Mouse (Mus musculus) kidney, postnatal 36 days (tissue): ENCODE measurements around the gene Gm7929.
A peak's percentile ranks its signal among the peaks of the same experiment; 100 is the strongest.
"Not testable (repeated sequence)": the region's sequence is repeated elsewhere in the genome, so short reads cannot be mapped to it uniquely, and the experiment has no call there.

ENCODE experiments used
- DNase-seq, 2 experiments: peaks; one replicate each; pipeline ENCODE4 v3.0.0; 2021 to 2022; ENCODE audit warnings: mixed read lengths in 2 of 2

The Gm7929 gene

GRCm38 (mm10) chr14:41750514-41750913, at the start of gene Gm7929:
Gene Gm7929, minus strand, starts transcription at chr14:41750614.
- not testable (repeated sequence) for DNase-seq

DNA sequence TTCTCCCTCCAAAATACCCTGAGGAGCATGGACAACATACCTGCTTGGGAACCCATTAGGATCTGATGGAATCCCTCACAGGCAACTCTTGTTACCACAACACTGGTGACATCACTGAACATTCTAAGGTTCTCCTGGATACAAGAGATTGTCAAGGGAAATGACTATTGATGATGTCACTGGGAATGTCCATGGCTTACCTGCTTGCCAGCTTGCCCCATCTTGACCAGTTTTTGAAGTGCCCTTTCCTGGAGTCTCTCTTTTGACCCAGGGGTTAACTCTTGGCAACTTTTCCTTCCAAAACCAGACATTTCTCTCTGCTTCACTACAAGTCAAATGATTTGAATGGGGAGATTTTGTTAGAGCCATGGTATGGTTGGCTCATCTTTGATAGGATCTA, 21.9 kb upstream of the Gm7929 start, which contains the start of gene Gm47189:
Gene Gm47189 (minus strand): TSS at position 101 of the 400 bp plus-strand sequence.
- DNase-seq = not testable (repeated sequence)

DNA sequence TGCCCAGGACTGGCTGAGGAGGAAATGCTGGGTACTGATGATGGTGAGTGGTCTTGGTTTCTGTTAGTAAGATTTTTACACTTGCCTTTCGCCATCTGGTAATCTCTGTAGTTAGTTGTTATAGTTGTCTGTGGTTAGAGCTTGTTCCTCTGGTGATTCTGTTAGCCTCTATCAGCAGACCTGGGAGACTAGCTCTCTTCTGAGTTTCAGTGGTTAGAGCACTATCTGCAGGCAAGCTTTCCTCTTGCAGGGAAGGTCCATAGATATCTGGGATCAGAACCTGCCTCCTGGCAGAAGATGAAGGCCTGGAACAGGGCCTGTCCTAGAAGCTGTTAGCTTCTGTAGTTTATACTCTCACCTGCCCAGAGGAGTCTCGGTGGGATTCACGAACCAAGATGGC, 5.5 kb upstream of the Gm7929 start:
- peak in 1 of 2 experiments; percentile 0 for DNase-seq

DNA sequence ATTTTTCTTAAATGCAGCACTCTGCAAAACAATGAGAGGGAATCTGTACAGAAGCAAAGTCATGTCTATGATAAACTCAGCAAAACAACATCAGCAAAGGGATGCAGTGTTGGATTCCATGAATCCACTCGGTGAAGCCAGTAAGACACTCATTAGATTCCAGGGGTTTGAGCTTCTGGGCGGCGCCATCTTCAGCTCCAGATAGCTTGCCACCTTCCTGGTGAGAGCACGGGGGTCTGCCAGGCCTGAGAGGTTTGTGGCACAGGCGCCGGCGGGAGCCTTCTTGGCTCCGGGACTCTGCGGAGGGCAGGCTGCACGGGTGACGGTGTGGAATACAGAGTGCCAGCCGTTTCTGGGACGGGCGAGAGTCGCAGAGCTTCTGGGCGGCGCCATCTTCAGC, 27.0 kb downstream of the Gm7929 start:
- not testable (repeated sequence) for DNase-seq

DNA sequence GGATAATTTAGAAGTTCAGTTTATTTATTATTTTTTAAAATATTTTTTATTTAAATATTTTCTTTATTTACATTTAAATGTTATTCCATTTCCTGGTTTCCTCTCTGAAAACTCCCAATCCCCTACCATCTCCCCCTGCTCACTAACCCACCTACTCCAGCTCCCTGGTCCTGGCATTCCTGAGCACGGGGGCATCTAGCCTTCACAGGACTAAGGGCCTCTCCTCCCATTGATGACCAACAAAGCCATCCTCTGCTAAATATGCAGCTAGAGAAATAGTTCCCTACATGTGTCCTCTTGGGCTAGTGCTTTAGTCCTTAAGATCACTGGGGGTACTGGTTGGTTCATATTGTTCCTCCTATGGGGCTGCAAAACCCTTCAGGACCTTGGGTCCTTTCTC, 33.2 kb downstream of the Gm7929 start:
- DNase-seq = not testable (repeated sequence)

DNA sequence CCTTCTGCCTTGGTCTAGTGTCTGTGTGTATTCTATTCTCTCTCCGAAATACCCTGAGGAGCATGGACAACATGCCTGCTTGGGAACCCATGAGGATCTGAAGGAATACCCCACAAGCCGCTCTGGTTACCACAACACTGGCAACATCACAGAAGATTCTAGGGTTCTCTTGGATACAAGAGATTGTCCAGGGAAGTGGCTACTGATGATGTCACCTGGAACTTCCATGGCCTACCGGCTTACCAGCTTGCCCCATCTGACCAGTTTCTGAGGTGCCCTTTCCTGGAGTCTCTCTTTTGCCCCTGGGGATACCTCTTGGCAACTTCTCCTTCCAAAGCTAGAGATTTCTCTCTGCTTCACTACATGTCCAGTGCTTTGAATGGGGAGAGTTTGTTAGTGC, 48.6 kb downstream of the Gm7929 start, which contains the start of gene Gm8068:
Gene Gm8068 (minus strand): TSS at position 101 of the 400 bp plus-strand sequence.
- DNase-seq = not testable (repeated sequence)
